Mouse (Mus musculus): ENCODE data around the gene Dcaf4.

GRCm38 (mm10) chr12:83553816-83554215, 33.5 kb downstream of the Dcaf4 start:
- no peak for TF ChIP-seq CTCF (IDR thresholded peaks at IDR 0.05; ENCODE audit: insufficient read depth, low read length)
- no peak for TF ChIP-seq POLR2A (IDR thresholded peaks at IDR 0.05; ENCODE audit: borderline replicate concordance, extremely low read depth, low read depth, low read length)
